Mouse (Mus musculus): ENCODE measurements around the gene Serpina3m. TPM values are rescaled to one million over a fixed set of nuclear protein-coding genes. Genes with fewer than 3 reads are reported as not detected.

Serpina3m gene
- polyA plus RNA-seq (2012; fragmentation: generic; extraction: Trizol), result not detected

DNA sequence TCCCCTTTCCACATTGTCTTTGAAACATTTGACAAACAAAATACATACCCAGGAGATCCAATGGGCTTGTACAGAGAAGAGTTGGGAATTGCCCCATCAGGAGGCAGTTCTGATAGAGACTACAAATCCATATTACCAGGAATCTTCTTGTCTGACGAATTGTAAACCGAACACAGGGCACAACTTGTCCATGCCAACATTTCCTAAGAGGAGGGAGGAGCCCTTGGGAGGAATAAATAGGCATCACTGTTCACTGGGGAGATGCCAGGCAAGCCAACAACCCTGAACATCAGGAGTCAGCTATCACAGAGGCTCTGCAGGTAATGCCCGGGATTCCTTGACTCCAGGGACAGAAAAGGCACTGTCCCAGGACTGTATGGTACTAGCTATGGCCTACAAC is at the start of gene Serpina3m, which contains the start of gene Serpina3k:
Serpina3m (plus strand) TSS at position 261 of the 400 bp plus-strand sequence.
Serpina3k (plus strand) TSS at position 261 of the 400 bp plus-strand sequence.

DNA sequence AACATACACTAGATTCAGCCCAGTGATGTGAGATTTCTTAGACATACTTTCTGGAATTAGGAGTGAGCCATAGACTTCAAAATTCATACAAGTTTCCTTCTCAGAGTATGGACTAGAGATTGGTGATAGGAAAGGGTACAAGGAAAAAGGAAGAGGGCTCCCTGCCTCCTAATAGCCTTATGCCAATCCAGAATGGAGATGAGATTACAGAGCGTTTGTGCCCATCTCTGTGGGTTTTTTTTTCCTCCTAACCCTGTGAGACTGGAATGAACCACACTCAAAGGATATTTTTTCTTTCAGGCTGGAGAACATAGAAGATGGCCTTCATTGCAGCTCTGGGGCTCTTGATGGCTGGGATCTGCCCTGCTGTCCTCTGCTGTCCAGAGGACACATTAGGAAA is 24.0 kb upstream of the Serpina3m start, which contains the start of gene Serpina3j:
Serpina3j (plus strand) TSS at position 301 of the 400 bp plus-strand sequence.

DNA sequence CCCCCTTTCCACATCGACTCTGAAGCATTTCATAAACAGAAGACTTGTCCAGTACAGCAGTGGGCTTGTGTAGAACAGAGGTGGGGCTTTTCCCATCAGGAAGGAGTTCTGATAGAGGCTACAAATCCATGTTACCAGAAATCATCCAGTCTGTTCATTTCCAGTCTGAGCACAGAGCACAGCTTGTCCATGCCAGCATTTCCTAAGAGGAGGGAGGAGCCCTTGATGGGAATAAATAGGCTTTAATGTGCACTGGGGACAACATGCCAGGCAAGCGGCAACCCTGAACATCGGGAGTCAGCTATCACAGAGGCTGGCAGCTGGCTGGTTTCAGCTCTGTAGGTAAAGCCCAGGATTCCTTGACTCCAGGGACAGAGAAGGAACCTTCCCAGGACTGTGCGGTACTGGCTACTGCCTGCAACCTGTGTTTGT is 68.2 kb downstream of the Serpina3m start, which contains the start of gene Serpina3n:
Serpina3n (plus strand) TSS at position 276 of the 432 bp plus-strand sequence.

Other genes starting within 250 kb of the Serpina3m start
- gene Serpina5, start 237.4 kb upstream of the Serpina3m start, polyA plus RNA-seq (2012; fragmentation: generic; extraction: Trizol), result not detected
- gene Serpina3a, start 225.8 kb upstream of the Serpina3m start, polyA plus RNA-seq (2012; fragmentation: generic; extraction: Trizol), result not detected
- gene Serpina3b, start 210.5 kb upstream of the Serpina3m start, polyA plus RNA-seq (2012; fragmentation: generic; extraction: Trizol), result not detected
- gene Serpina3c, start 184.6 kb upstream of the Serpina3m start, polyA plus RNA-seq (2012; fragmentation: generic; extraction: Trizol), result not detected
- under 1 TPM in 1 of 2 experiments, not detected in 1; 0.06 TPM for gene Serpina3f, start 123.9 kb upstream of the Serpina3m start, polyA plus RNA-seq (2012; fragmentation: generic; extraction: Trizol)
- gene Serpina3g, start 102.2 kb upstream of the Serpina3m start, polyA plus RNA-seq (2012; fragmentation: generic; extraction: Trizol), result 10 to 100 TPM in 1 of 2 experiments, 1 to 10 TPM in 1; 1.7 to 11.9 TPM
- gene Serpina3i, start 75.4 kb upstream of the Serpina3m start, polyA plus RNA-seq (2012; fragmentation: generic; extraction: Trizol), result under 1 TPM in 1 of 2 experiments, not detected in 1; 0.11 TPM
- not detected for gene Serpina3j, start 23.9 kb upstream of the Serpina3m start, polyA plus RNA-seq (2012; fragmentation: generic; extraction: Trizol)
- not detected for gene Serpina3k, start within 50 bp of the Serpina3m start, polyA plus RNA-seq (2012; fragmentation: generic; extraction: Trizol)
- gene Serpina3n, start 68.2 kb downstream of the Serpina3m start, polyA plus RNA-seq (2012; fragmentation: generic; extraction: Trizol), result under 1 TPM; 0.01 to 0.27 TPM
- gene Gsc, start 134.8 kb downstream of the Serpina3m start, polyA plus RNA-seq (2012; fragmentation: generic; extraction: Trizol), result under 1 TPM; 0.04 to 0.34 TPM